Mouse (Mus musculus): ENCODE measurements at regions not wholly inside any gene's neighbourhood (a gene's known extent, or its start where the extent isn't known, plus 50 kb on each side); places are given as distances from the start of the nearest gene placed in this dataset.

DNA sequence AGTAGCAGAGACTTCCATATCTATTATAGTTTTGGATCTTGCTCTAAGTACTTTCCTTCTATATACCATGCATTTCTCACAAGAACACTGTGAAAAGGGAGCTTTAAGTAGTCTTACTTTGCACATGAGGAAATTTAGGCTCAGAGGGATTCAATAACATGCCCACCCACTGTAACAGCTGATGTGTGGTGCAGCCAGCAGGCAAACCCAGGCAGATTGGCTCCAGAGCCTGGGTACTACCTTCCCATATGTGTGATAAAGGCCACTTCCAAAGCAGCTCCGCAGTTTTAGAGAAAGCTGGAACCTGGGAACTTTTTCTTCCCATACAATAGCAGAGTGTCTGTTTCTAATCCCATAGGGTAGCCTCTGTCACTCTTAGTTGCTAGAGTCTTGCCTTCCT lies 441.6 kb downstream of the Ccdc171 start:
- Histone ChIP-seq H3K27me3 (ENCODE audit: control insufficient read depth, insufficient read depth, low read length) (no peaks in the 10 kb centered on the region), H3K36me3 (ENCODE audit: control insufficient read depth, insufficient read depth, low read length) (no peaks in the 10 kb centered on the region), H3K4me1 (replicated peaks; ENCODE audit: control insufficient read depth, insufficient read depth, low read length) (no peaks in the 10 kb centered on the region), H3K4me3 (ENCODE audit: control insufficient read depth, insufficient read depth, low read length) (no peak overlapping the region), H3K27ac (ENCODE audit: control insufficient read depth, insufficient read depth, low read length) (no peak overlapping the region)
- WGBS = 97% methylated on average over 1 of the region's 1 CpGs
- no peak for DNase-seq
- TF ChIP-seq CTCF (IDR thresholded peaks at IDR 0.05; ENCODE audit: borderline replicate concordance, control insufficient read depth, extremely low read depth, insufficient read depth, low read length, poor library complexity) (no peak), POLR2A (IDR thresholded peaks at IDR 0.05; ENCODE audit: control insufficient read depth, extremely low read depth, insufficient read depth, low read length, poor library complexity) (no peak)

GRCm38 (mm10) chr4:83973162-83973561 lies 447.8 kb downstream of the Ccdc171 start:
- no peak for TF ChIP-seq CTCF (IDR thresholded peaks at IDR 0.05; ENCODE audit: borderline replicate concordance, control insufficient read depth, extremely low read depth, insufficient read depth, low read length, poor library complexity)
- no peak for TF ChIP-seq POLR2A (IDR thresholded peaks at IDR 0.05; ENCODE audit: control insufficient read depth, extremely low read depth, insufficient read depth, low read length, poor library complexity)

DNA sequence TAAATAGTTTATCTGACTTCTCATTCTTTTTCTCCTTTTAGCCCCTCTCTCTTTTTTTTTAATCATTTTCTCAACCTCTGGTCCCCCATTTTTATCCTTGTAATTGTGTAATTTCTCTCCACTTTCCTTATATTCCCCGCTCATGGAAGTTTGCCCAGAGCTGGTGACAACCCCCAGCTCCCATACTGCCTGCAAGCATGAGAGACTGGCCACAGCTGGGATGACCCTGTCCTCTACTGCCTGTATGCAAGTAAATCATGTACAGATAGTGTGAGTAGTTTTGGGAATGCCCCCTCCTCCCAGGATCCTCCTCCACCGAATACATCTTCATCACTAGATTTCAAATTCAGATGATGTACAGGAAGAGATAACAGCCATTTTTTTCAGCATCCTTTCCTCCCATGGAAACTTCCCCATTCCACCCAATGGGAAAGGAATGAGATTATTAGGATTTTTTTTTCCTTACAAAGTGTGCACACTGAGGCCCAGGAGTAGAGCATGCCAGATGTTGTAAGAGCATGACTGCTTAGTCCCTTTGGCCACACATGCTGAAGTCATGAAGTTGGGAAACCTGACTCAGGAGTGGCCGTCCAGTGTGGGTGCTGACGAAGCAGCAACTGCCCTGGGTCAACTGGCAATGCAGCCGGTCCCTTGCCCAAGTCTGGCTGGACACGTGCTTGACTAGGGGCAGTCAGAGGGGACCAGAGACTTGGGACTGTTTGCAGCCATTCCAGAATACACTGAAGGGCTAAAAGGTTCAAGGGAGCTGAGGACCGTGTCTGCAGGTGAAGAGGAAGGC lies 449.1 kb downstream of the Ccdc171 start:
- Histone ChIP-seq H3K27me3 (ENCODE audit: control insufficient read depth, insufficient read depth, low read length) (no peaks in the 10 kb centered on the region), H3K36me3 (ENCODE audit: control insufficient read depth, insufficient read depth, low read length) (no peaks in the 10 kb centered on the region), H3K4me3 (ENCODE audit: control insufficient read depth, insufficient read depth, low read length) (no peak overlapping the region), H3K27ac (ENCODE audit: control insufficient read depth, insufficient read depth, low read length) (no peak overlapping the region), H3K4me1 (replicated peaks; ENCODE audit: control insufficient read depth, insufficient read depth, low read length) (no peaks in the 10 kb centered on the region)
- DNase-seq = no peak
- 91% methylated on average over 7 of the region's 7 CpGs for WGBS
- TF ChIP-seq POLR2A (IDR thresholded peaks at IDR 0.05; ENCODE audit: control insufficient read depth, extremely low read depth, insufficient read depth, low read length, poor library complexity) = no peak
- TF ChIP-seq CTCF (IDR thresholded peaks at IDR 0.05; ENCODE audit: borderline replicate concordance, control insufficient read depth, extremely low read depth, insufficient read depth, low read length, poor library complexity) = no peak

More at GRCm38 (mm10) chr4:83973162-83973561, 447.8 kb downstream of the Ccdc171 start:
- Histone ChIP-seq H3K36me3 (ENCODE audit: control insufficient read depth, insufficient read depth, low read length) (no peaks in the 10 kb centered on the region), H3K4me1 (replicated peaks; ENCODE audit: control insufficient read depth, insufficient read depth, low read length) (no peaks in the 10 kb centered on the region), H3K27me3 (ENCODE audit: control insufficient read depth, insufficient read depth, low read length) (no peaks in the 10 kb centered on the region), H3K27ac (ENCODE audit: control insufficient read depth, insufficient read depth, low read length) (no peak overlapping the region), H3K4me3 (ENCODE audit: control insufficient read depth, insufficient read depth, low read length) (no peak overlapping the region)
- no peak for DNase-seq
- 74% methylated on average over 4 of the region's 4 CpGs for WGBS

GRCm38 (mm10) chr4:83975569-83975968 lies 450.2 kb downstream of the Ccdc171 start:
- TF ChIP-seq CTCF (IDR thresholded peaks at IDR 0.05; ENCODE audit: borderline replicate concordance, control insufficient read depth, extremely low read depth, insufficient read depth, low read length, poor library complexity) = no peak
- H3K27ac ChIP-seq (ENCODE audit: control insufficient read depth, insufficient read depth, low read length) = no peak overlapping the region
- no peak for DNase-seq
- no peaks in the 10 kb centered on the region for H3K4me1 ChIP-seq (replicated peaks; ENCODE audit: control insufficient read depth, insufficient read depth, low read length)
- H3K27me3 ChIP-seq (ENCODE audit: control insufficient read depth, insufficient read depth, low read length) = no peaks in the 10 kb centered on the region
- H3K36me3 ChIP-seq (ENCODE audit: control insufficient read depth, insufficient read depth, low read length) = no peaks in the 10 kb centered on the region
- WGBS = 68% methylated on average over 5 of the region's 5 CpGs
- no peak overlapping the region for H3K4me3 ChIP-seq (ENCODE audit: control insufficient read depth, insufficient read depth, low read length)

- no peaks in the 10 kb centered on the region for H3K27me3 ChIP-seq (ENCODE audit: control insufficient read depth, insufficient read depth, low read length)
- no peaks in the 10 kb centered on the region for H3K4me1 ChIP-seq (replicated peaks; ENCODE audit: control insufficient read depth, insufficient read depth, low read length)
- DNase-seq = no peak
- TF ChIP-seq CTCF (IDR thresholded peaks at IDR 0.05; ENCODE audit: borderline replicate concordance, control insufficient read depth, extremely low read depth, insufficient read depth, low read length, poor library complexity) = no peak
- no peak for TF ChIP-seq POLR2A (IDR thresholded peaks at IDR 0.05; ENCODE audit: control insufficient read depth, extremely low read depth, insufficient read depth, low read length, poor library complexity)
- WGBS = 92% methylated on average over 12 of the region's 12 CpGs
- no peak overlapping the region for H3K27ac ChIP-seq (ENCODE audit: control insufficient read depth, insufficient read depth, low read length)
- no peak overlapping the region for H3K4me3 ChIP-seq (ENCODE audit: control insufficient read depth, insufficient read depth, low read length)
- H3K36me3 ChIP-seq (ENCODE audit: control insufficient read depth, insufficient read depth, low read length) = no peaks in the 10 kb centered on the region
Observed at GRCm38 (mm10) chr4:83976067-83976466, 450.7 kb downstream of the Ccdc171 start.

GRCm38 (mm10) chr4:83979088-83979487 lies 453.7 kb downstream of the Ccdc171 start:
- Histone ChIP-seq H3K27me3 (ENCODE audit: control insufficient read depth, insufficient read depth, low read length) (no peaks in the 10 kb centered on the region), H3K27ac (ENCODE audit: control insufficient read depth, insufficient read depth, low read length) (no peak overlapping the region), H3K4me1 (replicated peaks; ENCODE audit: control insufficient read depth, insufficient read depth, low read length) (no peaks in the 10 kb centered on the region), H3K36me3 (ENCODE audit: control insufficient read depth, insufficient read depth, low read length) (no peaks in the 10 kb centered on the region), H3K4me3 (ENCODE audit: control insufficient read depth, insufficient read depth, low read length) (no peak overlapping the region)
- 61% methylated on average over 4 of the region's 4 CpGs for WGBS
- no peak for DNase-seq
- TF ChIP-seq POLR2A (IDR thresholded peaks at IDR 0.05; ENCODE audit: control insufficient read depth, extremely low read depth, insufficient read depth, low read length, poor library complexity) = no peak
- TF ChIP-seq CTCF (IDR thresholded peaks at IDR 0.05; ENCODE audit: borderline replicate concordance, control insufficient read depth, extremely low read depth, insufficient read depth, low read length, poor library complexity) = no peak

Measured in thymus, adult 2 months (tissue).